Mouse (Mus musculus): Measurements from ENCODE around the gene Olfr912. TPM values are rescaled to one million over a fixed set of nuclear protein-coding genes. Genes with fewer than 3 reads are reported as not detected.

The Olfr912 gene
- total RNA-seq (2021) = not detected

DNA sequence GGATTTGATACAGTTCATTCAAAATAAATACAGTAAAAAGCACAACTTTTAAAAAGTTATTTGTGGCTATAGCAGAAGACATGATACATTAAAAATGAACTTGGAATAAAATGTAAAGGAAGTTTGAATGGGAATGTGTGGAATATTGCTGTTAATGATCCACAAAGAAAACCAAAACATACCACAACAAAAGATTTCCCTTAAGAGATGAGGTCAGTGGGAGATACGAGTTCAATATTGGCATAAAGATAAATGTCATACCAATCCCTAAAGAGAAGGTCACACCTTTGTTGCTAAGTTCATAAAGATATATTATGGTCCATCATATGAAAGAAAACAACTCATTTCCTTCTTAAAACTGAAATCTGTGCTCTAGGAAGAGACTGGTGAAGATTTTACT lies at the start of gene Olfr912:
Gene Olfr912 (plus strand): TSS at position 301 of the 400 bp plus-strand sequence.
- intact Hi-C loops (cut with DNase I) = no loop called here
- no peak for DNase-seq (ENCODE audit: low spot score)

DNA sequence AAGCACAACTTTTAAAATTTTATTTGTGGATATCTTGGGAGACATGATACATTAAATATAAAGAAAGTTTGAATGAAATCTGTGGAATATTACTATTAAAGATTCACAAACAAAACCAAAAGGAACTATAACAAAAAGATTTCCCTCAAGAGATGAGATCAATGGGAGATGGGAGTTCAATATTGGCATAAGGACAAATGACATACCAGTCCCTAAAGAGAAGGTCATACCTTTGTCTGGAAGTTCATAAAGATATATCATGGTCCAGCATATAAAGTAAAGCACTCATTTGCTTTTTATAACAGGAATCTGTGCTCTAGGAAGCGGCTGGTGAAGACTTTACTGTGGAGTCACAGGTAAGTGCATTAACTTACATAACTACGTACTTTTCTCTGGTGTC lies 42.4 kb upstream of the Olfr912 start, which contains the start of gene Olfr910:
Gene Olfr910 (plus strand): TSS at position 301 of the 400 bp plus-strand sequence.
- intact Hi-C loops (cut with DNase I) = no loop called here
- no peak for DNase-seq (ENCODE audit: low spot score)

DNA sequence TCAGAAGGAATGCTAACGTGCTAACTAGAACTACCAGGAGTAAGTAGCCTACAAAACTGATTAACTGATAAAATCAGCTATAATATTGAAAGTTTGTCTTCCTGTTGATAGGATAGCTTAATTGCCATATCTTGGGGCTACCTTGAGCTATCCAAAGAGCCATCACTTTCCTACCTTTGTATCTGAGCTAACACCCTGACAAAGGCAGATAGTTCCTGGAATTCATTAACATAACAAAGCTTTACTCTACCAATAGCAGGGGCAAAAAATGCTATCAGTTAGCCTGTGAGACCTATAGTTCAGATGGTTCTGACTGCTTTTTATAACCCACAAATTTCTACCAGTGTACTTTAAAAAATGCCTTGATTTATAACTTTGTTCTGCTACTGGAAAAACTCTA lies 11.1 kb downstream of the Olfr912 start:
- intact Hi-C loops (cut with DNase I) = no loop called here

DNA sequence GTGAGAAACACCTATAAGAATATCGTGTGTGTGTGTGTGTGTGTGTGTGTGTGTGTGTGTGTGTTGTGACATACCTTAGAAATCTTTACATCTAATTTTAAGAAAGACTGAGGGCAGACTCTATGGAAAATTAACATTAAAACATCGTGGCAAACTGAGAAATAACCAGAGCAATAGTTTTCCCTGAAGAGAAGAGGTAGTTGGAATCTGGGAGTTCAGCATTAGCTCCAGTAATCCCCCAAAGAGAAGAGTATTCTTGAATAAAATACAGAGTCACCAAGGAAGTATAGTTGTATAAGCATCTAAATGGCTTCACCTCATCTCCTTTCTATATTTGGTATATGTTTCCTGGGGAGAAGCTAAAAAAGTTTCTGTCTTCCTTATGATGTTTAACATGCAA lies 12.5 kb downstream of the Olfr912 start, which contains the start of gene Olfr913:
Gene Olfr913 (plus strand): TSS at position 301 of the 400 bp plus-strand sequence.
- intact Hi-C loops (cut with DNase I) = no loop called here
- no peak for DNase-seq (ENCODE audit: low spot score)

More for the DNA sequence above, 11.1 kb downstream of the Olfr912 start:
- DNase-seq (ENCODE audit: low spot score) = no peak

DNA sequence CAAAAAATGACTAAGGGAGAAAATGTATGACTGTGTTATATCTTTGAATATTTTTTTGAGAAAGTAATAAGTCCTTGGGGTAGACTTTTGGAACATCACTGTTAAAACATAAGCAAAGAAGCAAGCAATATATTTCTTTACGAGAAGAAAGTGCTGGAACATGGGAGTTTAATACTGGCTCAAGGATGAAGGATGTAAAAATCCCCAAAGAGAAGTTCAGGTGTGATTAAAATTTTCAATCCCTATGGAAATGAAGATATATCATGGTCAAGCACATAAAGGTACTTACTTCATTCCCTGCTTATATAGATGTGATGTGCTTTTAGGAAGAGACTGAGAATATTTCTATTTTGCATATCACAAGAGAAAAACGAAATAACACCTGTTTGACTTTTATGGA lies 24.8 kb downstream of the Olfr912 start, which contains the start of gene Olfr914:
Gene Olfr914 (plus strand): TSS at position 301 of the 400 bp plus-strand sequence.
- no peak for DNase-seq (ENCODE audit: low spot score)
- intact Hi-C loops (cut with DNase I) = no loop called here

DNA sequence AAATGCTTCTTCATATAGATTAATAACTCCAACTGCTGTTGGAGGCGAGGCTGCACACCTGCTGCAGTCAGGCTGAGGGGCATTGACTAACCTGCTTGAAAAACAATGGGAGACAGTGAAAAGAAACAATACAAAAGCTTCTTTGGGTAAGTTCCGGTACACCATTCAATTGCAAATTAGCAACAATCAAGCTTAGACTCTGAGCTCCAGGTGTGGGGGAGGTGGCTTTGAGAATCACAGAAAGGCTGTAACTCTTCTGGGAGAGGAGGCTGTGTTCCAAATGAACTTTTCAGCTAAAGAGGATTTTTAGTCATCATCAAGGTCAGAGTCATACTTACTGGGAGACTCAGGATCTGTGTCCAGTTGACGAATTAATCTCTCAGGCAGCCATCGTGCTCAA lies 52.4 kb downstream of the Olfr912 start:
- no peak for DNase-seq (ENCODE audit: low spot score)
- intact Hi-C loops (cut with DNase I) = no loop called here

Other genes starting within 250 kb of the Olfr912 start
- not detected for gene Olfr898, start 231.8 kb upstream of the Olfr912 start, total RNA-seq (2021)
- gene Olfr250, start 213.3 kb upstream of the Olfr912 start, total RNA-seq (2021) = not detected
- not detected for gene Olfr251, start 203.1 kb upstream of the Olfr912 start, total RNA-seq (2021)
- not detected for gene Olfr147, start 178.5 kb upstream of the Olfr912 start, total RNA-seq (2021)
- not detected for gene Olfr901, start 150.7 kb upstream of the Olfr912 start, total RNA-seq (2021)
- not detected for gene Olfr902, start 132.5 kb upstream of the Olfr912 start, total RNA-seq (2021)
- gene Olfr904, start 117.0 kb upstream of the Olfr912 start, total RNA-seq (2021) = not detected
- not detected for gene Olfr905, start 109.1 kb upstream of the Olfr912 start, total RNA-seq (2021)
- not detected for gene Olfr906, start 93.1 kb upstream of the Olfr912 start, total RNA-seq (2021)
- not detected for gene Olfr907, start 84.4 kb upstream of the Olfr912 start, total RNA-seq (2021)
- gene Olfr911-ps1, start 58.6 kb upstream of the Olfr912 start, total RNA-seq (2021) = not detected
- gene Olfr910, start 42.3 kb upstream of the Olfr912 start, total RNA-seq (2021) = not detected
- gene Olfr913, start 12.6 kb downstream of the Olfr912 start, total RNA-seq (2021) = not detected
- gene Olfr914, start 24.9 kb downstream of the Olfr912 start, total RNA-seq (2021) = not detected
- not detected for gene Olfr916, start 79.7 kb downstream of the Olfr912 start, total RNA-seq (2021)
- gene Olfr917, start 85.7 kb downstream of the Olfr912 start, total RNA-seq (2021) = not detected
- not detected for gene Olfr918, start 94.4 kb downstream of the Olfr912 start, total RNA-seq (2021)
- not detected for gene Olfr919, start 123.5 kb downstream of the Olfr912 start, total RNA-seq (2021)
- gene Vwa5a, start 138.1 kb downstream of the Olfr912 start, total RNA-seq (2021) = 10 to 100 TPM; 28.7 to 33.5 TPM
- under 1 TPM; 0.06 to 0.08 TPM for gene Olfr920, start 172.1 kb downstream of the Olfr912 start, total RNA-seq (2021)
- not detected for gene Olfr921, start 192.9 kb downstream of the Olfr912 start, total RNA-seq (2021)
- gene Olfr922, start 234.4 kb downstream of the Olfr912 start, total RNA-seq (2021) = not detected
- not detected for gene Olfr923, start 246.4 kb downstream of the Olfr912 start, total RNA-seq (2021)